Mouse (Mus musculus) left cerebral cortex, adult 11 months (tissue): ENCODE data around the gene Fam240b.

Experiments used
- DNase-seq: peaks from one replicate; pipeline ENCODE4 v3.0.0; 2022; ENCODE audit warnings: low spot score

The Fam240b gene

GRCm38 (mm10) chr13:64440592-64440991 lies 57.0 kb downstream of the Fam240b start:
- DNase-seq: no peak

DNA sequence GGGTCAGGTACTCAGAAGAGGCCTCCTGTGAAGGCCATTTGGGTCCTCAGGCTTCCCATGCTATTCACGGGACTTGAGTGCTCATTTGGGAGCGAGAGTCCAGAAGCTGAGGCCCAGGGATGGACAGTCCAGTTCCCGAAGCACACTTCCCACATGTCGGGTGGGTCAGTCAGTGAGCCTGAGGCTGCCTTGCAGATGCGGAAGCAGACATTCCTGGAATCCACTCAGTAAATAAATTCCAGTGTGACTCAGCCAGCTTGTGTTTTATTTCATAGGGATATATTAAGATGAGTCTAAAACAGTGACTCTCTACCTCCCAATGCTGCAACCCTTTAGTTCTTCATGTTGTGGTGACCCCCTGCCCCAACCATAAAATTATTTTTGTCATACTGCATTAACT lies 58.1 kb downstream of the Fam240b start:
- DNase-seq: no peak

DNA sequence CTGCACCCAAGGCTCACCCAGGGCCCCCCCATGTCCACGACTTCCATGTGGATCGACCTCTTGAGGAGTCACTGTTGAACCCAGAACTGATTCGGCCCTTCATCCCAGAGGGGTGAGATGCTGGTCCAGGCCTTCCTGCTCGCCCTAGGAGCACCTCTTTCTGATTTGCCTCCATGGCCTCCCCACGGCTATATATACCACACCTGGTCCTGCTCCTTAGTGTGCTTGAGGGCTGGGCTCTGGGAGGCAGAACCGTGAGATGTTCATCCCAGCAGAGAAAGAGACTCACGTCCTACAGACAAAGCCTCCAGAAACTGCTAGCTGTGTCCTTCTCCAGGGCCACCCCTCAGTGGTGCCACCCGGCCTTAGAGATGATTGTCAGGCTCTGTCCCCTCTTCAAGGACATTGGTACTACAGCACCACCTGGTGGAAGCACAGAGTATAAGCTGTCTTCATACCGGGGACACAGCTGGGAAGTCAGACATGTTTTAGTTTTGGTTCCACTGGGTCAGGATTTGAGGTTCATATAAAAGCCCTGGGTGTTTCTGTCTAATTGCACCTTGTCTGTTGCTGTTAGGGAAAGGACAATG lies 58.6 kb downstream of the Fam240b start:
- DNase-seq: peak; percentile 44

GRCm38 (mm10) chr13:64437801-64438200 lies 59.8 kb downstream of the Fam240b start:
- DNase-seq: no peak

DNA sequence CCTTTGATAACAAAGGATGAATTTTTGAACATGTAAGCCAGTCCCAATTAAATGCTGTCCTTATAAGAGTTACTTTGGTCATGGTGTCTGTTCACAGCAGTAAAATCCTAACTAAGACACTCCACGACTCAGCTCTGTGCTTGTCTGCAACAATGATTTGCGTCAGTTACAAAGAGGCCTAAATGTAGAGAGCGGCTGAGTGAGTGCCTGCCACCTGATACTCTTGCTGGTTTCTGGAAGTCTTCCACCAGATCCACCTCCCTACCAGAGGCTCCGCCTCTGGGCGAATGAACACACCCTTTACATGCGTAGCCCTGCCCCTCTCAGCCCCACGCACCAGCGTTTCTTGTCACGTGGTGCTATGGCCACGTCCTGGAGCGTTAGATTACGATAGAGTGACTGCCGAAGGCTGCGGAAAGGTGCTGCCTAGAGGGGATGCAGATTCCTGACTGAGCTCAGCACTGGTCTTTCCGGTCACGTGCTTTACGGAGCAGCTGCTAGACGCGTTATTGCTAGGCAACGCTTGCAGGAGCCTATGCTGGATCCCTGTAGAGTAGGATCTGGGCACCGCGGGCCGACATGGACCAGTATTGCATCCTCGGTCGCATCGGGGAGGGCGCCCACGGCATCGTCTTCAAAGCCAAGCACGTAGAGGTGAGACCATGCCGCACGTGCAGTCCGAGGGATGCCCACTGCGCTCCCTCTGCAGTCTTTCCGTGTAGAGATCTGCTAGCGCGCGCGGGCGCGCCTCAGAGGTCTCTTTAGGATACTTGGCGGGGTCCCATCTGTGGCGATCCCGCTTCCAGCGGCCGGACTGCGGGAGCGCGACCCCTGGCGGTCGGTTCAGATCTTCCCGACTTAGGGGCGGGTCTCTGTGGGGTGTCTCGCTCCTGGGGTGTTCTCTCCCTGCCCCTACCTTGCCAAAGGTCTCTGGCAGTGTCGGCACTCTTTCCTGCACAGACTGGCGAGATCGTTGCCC lies 65.3 kb downstream of the Fam240b start, which contains the start of gene Cdk20:
Gene Cdk20, plus strand, starts transcription at position 298 of the 979 bp plus-strand sequence.
- peak; percentile 94 for DNase-seq
